Mouse (Mus musculus) ovary, postnatal 36 days (tissue): ENCODE results near the gene Spic.

Source experiments
- DNase-seq: peaks from one replicate; pipeline ENCODE4 v3.0.0; 2022; ENCODE audit warnings: low spot score, mixed read lengths

Gene Spic

GRCm38 (mm10) chr10:88645448-88645847, 39.4 kb downstream of the Spic start:
- DNase-seq: no peak

GRCm38 (mm10) chr10:88631330-88631953, 53.4 kb downstream of the Spic start:
- DNase-seq: no peak

GRCm38 (mm10) chr10:88630663-88631329, 54.0 kb downstream of the Spic start:
- DNase-seq: no peak

- DNase-seq: no peak
Measured at GRCm38 (mm10) chr10:88627052-88627451, 57.8 kb downstream of the Spic start.

GRCm38 (mm10) chr10:88626176-88626575, 58.6 kb downstream of the Spic start:
- DNase-seq: no peak
